Mouse (Mus musculus): ENCODE measurements around the gene Edc4. TPM values are rescaled to one million over a fixed set of nuclear protein-coding genes. Genes with fewer than 3 reads are reported as not detected.

The Edc4 gene
- polyA plus RNA-seq, 1 experiment: 71.3 TPM

GRCm38 (mm10) chr8:105897801-105898480 is 17.3 kb downstream of the Edc4 start:
- H3K36me3 ChIP-seq (ENCODE audit: control insufficient read depth, insufficient read depth, low read length): peaks cover 6% of the 10 kb centered on the region
- no peak overlapping the region for H3K4me3 ChIP-seq (ENCODE audit: extremely low read depth, insufficient read depth, insufficient read length)
- WGBS: 89% methylated on average over 9 of the region's 9 CpGs
- DNase-seq (ENCODE audit: low read depth in 1 of 2, low spot score in 2 of 2): no peak
- H3K4me1 ChIP-seq (ENCODE audit: control insufficient read depth, insufficient read depth, insufficient read length): no peaks in the 10 kb centered on the region
- no peak for TF ChIP-seq POLR2A (IDR thresholded peaks at IDR 0.05; ENCODE audit: low read depth, low read length)
- no peak for TF ChIP-seq CTCF (IDR thresholded peaks at IDR 0.05; ENCODE audit: extremely low read depth, insufficient read depth, insufficient read length, insufficient replicate concordance)
- H3K27me3 ChIP-seq (ENCODE audit: control insufficient read depth, insufficient read depth, low read length): no peaks in the 10 kb centered on the region
- no peak overlapping the region for H3K27ac ChIP-seq (ENCODE audit: insufficient read depth, low read length)

GRCm38 (mm10) chr8:105900180-105900940 is 19.7 kb downstream of the Edc4 start, which contains the start of gene Pskh1:
Gene Pskh1, plus strand, starts transcription at chr8:105900441.
- no peaks in the 10 kb centered on the region for H3K27me3 ChIP-seq (ENCODE audit: control insufficient read depth, insufficient read depth, low read length)
- TF ChIP-seq POLR2A (IDR thresholded peaks at IDR 0.05; ENCODE audit: low read depth, low read length): peak; percentile 26; the same call in 1 of the 2 replicates
- no peak for TF ChIP-seq CTCF (IDR thresholded peaks at IDR 0.05; ENCODE audit: extremely low read depth, insufficient read depth, insufficient read length, insufficient replicate concordance)
- peak within 1 kb of the TSS; percentile 84 for H3K27ac ChIP-seq (ENCODE audit: insufficient read depth, low read length)
- H3K4me3 ChIP-seq (ENCODE audit: extremely low read depth, insufficient read depth, insufficient read length): peak within 1 kb of the TSS; percentile 91
- peak; percentile 87 for DNase-seq (ENCODE audit: low read depth in 1 of 2, low spot score in 2 of 2)
- H3K36me3 ChIP-seq (ENCODE audit: control insufficient read depth, insufficient read depth, low read length): no peaks in the 10 kb centered on the region
- WGBS: under 1% methylated on average over 68 of the region's 68 CpGs
- H3K4me1 ChIP-seq (ENCODE audit: control insufficient read depth, insufficient read depth, insufficient read length): no peaks in the 10 kb centered on the region

GRCm38 (mm10) chr8:105900941-105901616 is 20.4 kb downstream of the Edc4 start:
- WGBS: 23% methylated on average over 16 of the region's 16 CpGs
- DNase-seq (ENCODE audit: low read depth in 1 of 2, low spot score in 2 of 2): peak in 1 of 2 experiments; percentile 28
- no peaks in the 10 kb centered on the region for H3K4me1 ChIP-seq (ENCODE audit: control insufficient read depth, insufficient read depth, insufficient read length)
- peak overlapping the region; percentile 84 for H3K27ac ChIP-seq (ENCODE audit: insufficient read depth, low read length)
- H3K4me3 ChIP-seq (ENCODE audit: extremely low read depth, insufficient read depth, insufficient read length): peak overlapping the region; percentile 91
- no peaks in the 10 kb centered on the region for H3K36me3 ChIP-seq (ENCODE audit: control insufficient read depth, insufficient read depth, low read length)
- no peaks in the 10 kb centered on the region for H3K27me3 ChIP-seq (ENCODE audit: control insufficient read depth, insufficient read depth, low read length)
- TF ChIP-seq POLR2A (IDR thresholded peaks at IDR 0.05; ENCODE audit: low read depth, low read length): no peak

- TF ChIP-seq POLR2A (IDR thresholded peaks at IDR 0.05; ENCODE audit: low read depth, low read length) (no peak), CTCF (IDR thresholded peaks at IDR 0.05; ENCODE audit: extremely low read depth, insufficient read depth, insufficient read length, insufficient replicate concordance) (no peak)
- DNase-seq (ENCODE audit: low read depth in 1 of 2, low spot score in 2 of 2): no peak
- H3K27ac ChIP-seq (ENCODE audit: insufficient read depth, low read length): no peak overlapping the region
- H3K4me3 ChIP-seq (ENCODE audit: extremely low read depth, insufficient read depth, insufficient read length): no peak overlapping the region
- H3K36me3 ChIP-seq (ENCODE audit: control insufficient read depth, insufficient read depth, low read length): no peaks in the 10 kb centered on the region; the same call in 1 of the 2 replicates
- no peaks in the 10 kb centered on the region for H3K27me3 ChIP-seq (ENCODE audit: control insufficient read depth, insufficient read depth, low read length)
- WGBS: 73% methylated on average over 3 of the region's 3 CpGs
- no peaks in the 10 kb centered on the region; the same call in 1 of the 2 replicates for H3K4me1 ChIP-seq (ENCODE audit: control insufficient read depth, insufficient read depth, insufficient read length)
Observed at GRCm38 (mm10) chr8:105919390-105919789, 38.7 kb downstream of the Edc4 start.

GRCm38 (mm10) chr8:105925123-105925522 is 44.4 kb downstream of the Edc4 start:
- H3K27ac ChIP-seq (ENCODE audit: insufficient read depth, low read length): no peak overlapping the region
- no peak overlapping the region for H3K4me3 ChIP-seq (ENCODE audit: extremely low read depth, insufficient read depth, insufficient read length)
- H3K27me3 ChIP-seq (ENCODE audit: control insufficient read depth, insufficient read depth, low read length): no peaks in the 10 kb centered on the region
- WGBS: 93% methylated on average over 3 of the region's 3 CpGs
- DNase-seq (ENCODE audit: low read depth in 1 of 2, low spot score in 2 of 2): no peak
- TF ChIP-seq POLR2A (IDR thresholded peaks at IDR 0.05; ENCODE audit: low read depth, low read length) (no peak), CTCF (IDR thresholded peaks at IDR 0.05; ENCODE audit: extremely low read depth, insufficient read depth, insufficient read length, insufficient replicate concordance) (no peak)
- H3K36me3 ChIP-seq (ENCODE audit: control insufficient read depth, insufficient read depth, low read length): peaks cover 4% of the 10 kb centered on the region
- H3K4me1 ChIP-seq (ENCODE audit: control insufficient read depth, insufficient read depth, insufficient read length): no peaks in the 10 kb centered on the region; the same call in 1 of the 2 replicates

GRCm38 (mm10) chr8:105930602-105931001 is 49.9 kb downstream of the Edc4 start:
- WGBS: 35% methylated on average over 8 of the region's 8 CpGs
- Histone ChIP-seq H3K27ac (ENCODE audit: insufficient read depth, low read length) (no peak overlapping the region), H3K4me1 (ENCODE audit: control insufficient read depth, insufficient read depth, insufficient read length) (no peaks in the 10 kb centered on the region), H3K4me3 (ENCODE audit: extremely low read depth, insufficient read depth, insufficient read length) (no peak overlapping the region), H3K36me3 (ENCODE audit: control insufficient read depth, insufficient read depth, low read length) (peaks cover 11% of the 10 kb centered on the region), H3K27me3 (ENCODE audit: control insufficient read depth, insufficient read depth, low read length) (no peaks in the 10 kb centered on the region)
- peak; percentile 53 to 82 for DNase-seq (ENCODE audit: low read depth in 1 of 2, low spot score in 2 of 2)
- peak; percentile 86; the same call in 1 of the 2 replicates for TF ChIP-seq CTCF (IDR thresholded peaks at IDR 0.05; ENCODE audit: extremely low read depth, insufficient read depth, insufficient read length, insufficient replicate concordance)
- TF ChIP-seq POLR2A (IDR thresholded peaks at IDR 0.05; ENCODE audit: low read depth, low read length): no peak
